Mouse (Mus musculus) heart, embryonic 12.5 days (tissue): ENCODE results near the gene Nup85. TPM values are rescaled to one million over a fixed set of nuclear protein-coding genes. Genes with fewer than 3 reads are reported as not detected.
A peak's percentile ranks its signal among the peaks of the same experiment; 100 is the strongest.

Experiments used
- ATAC-seq: fragments of 200-750 bp; cut with Nextera tagmentation; 2 replicates; pipeline ENCODE4 v1.8.0; 2017; ENCODE audit warnings: moderate TSS enrichment, moderate library complexity; ENCODE audit not compliant: insufficient number of reproducible peaks, low FRiP score
- H3K27ac ChIP-seq: fragments of 300-500 bp; sonication (generic); 2 replicates; pipeline ENCODE4 v1.5.1; 2016; ENCODE audit warnings: mild to moderate bottlenecking, moderate library complexity; ENCODE audit not compliant: poor library complexity, severe bottlenecking
- H3K27me3 ChIP-seq: fragments of 300-500 bp; sonication (generic); replicated peaks from 2 replicates; pipeline ENCODE4 v1.6.1; 2016; ENCODE audit warnings: mild to moderate bottlenecking, moderate library complexity
- H3K36me3 ChIP-seq: fragments of 300-500 bp; sonication (generic); 2 replicates; pipeline ENCODE4 v1.6.1; 2016; ENCODE audit warnings: mild to moderate bottlenecking, moderate library complexity
- H3K4me1 ChIP-seq: fragments of 300-500 bp; sonication (generic); replicated peaks from 2 replicates; pipeline ENCODE4 v1.6.1; 2016; ENCODE audit warnings: mild to moderate bottlenecking
- H3K4me2 ChIP-seq: fragments of 300-500 bp; sonication (generic); 2 replicates; pipeline ENCODE4 v1.6.1; 2016; ENCODE audit warnings: mild to moderate bottlenecking, moderate library complexity
- H3K4me3 ChIP-seq: fragments of 300-500 bp; sonication (generic); 2 replicates; pipeline ENCODE4 v1.5.1; 2016; ENCODE audit warnings: mild to moderate bottlenecking
- H3K9ac ChIP-seq: fragments of 300-500 bp; sonication (generic); 2 replicates; pipeline ENCODE4 v1.6.1; 2016; ENCODE audit warnings: mild to moderate bottlenecking, moderate library complexity
- H3K9me3 ChIP-seq: fragments of 300-500 bp; sonication (generic); replicated peaks from 2 replicates; pipeline ENCODE4 v1.6.1; 2016; ENCODE audit warnings: mild to moderate bottlenecking, moderate library complexity
- WGBS: fragments of 180-500 bp; shearing (Covaris S2); methylation state at CpG from one replicate; pipeline ENCODE4 v1.1.7; 2016; 5-methylcytosine and 5-hydroxymethylcytosine counted together
- polyA plus RNA-seq: library from polyadenylated mRNA; unstranded; fragments of >200 nt; fragmentation: Nextera tagmentation; extraction: Ambion mirVana; gene quantifications from 2 replicates; pipeline ENCODE4 v1.2.1, GENCODE M21; 2016

Gene Nup85
- polyA plus RNA-seq, 1 experiment from 2014 or later, result 117 TPM

DNA sequence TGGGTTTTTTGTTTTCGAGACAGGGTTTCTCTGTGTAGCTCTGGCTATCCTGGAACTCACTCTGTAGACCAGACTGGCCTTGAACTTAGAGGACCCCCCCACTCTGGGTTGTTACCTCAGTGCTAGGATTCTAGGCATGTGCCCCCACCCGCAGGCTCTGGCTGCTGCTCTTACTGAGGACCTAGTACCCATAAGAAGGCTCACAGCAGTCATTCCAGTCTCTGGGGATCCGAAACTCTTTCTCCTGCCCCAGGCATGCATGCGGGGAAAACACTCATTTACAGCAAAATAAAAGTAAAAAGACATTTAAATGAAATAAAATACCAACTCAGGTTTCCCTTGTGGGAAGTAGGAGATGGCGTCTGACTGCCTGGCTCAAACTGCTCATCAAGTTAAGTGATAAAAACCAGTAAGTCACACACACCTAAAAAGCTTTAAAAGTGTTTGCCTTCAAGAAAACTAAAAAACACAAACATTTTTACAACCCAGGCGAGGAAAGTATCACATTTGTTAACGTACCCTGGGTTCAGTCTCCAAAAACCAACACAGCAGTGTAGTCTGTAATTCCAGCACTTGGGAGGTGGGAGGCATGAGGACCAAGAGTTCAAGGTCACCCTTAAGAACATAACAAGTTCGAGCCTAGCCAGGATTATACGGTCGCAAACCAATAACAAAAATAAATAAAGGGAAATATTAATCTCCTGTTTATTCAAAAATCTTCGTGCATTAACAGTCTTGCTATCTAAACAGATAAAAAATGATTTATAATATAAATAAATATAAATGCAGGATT lies 62.8 kb downstream of the Nup85 start:
- H3K4me2 ChIP-seq, result peak overlapping the region; percentile 93
- no peaks in the 10 kb centered on the region for H3K27me3 ChIP-seq
- WGBS, result 49% methylated on average over 11 of the region's 11 CpGs
- no peaks in the 10 kb centered on the region for H3K9me3 ChIP-seq
- H3K9ac ChIP-seq, result peak overlapping the region; percentile 83
- H3K4me1 ChIP-seq, result peaks cover 14% of the 10 kb centered on the region
- no peak overlapping the region; the same call in 1 of the 2 replicates for H3K27ac ChIP-seq
- ATAC-seq, result no peak
- H3K4me3 ChIP-seq, result peak overlapping the region; percentile 79
- H3K36me3 ChIP-seq, result peaks cover 23% of the 10 kb centered on the region

DNA sequence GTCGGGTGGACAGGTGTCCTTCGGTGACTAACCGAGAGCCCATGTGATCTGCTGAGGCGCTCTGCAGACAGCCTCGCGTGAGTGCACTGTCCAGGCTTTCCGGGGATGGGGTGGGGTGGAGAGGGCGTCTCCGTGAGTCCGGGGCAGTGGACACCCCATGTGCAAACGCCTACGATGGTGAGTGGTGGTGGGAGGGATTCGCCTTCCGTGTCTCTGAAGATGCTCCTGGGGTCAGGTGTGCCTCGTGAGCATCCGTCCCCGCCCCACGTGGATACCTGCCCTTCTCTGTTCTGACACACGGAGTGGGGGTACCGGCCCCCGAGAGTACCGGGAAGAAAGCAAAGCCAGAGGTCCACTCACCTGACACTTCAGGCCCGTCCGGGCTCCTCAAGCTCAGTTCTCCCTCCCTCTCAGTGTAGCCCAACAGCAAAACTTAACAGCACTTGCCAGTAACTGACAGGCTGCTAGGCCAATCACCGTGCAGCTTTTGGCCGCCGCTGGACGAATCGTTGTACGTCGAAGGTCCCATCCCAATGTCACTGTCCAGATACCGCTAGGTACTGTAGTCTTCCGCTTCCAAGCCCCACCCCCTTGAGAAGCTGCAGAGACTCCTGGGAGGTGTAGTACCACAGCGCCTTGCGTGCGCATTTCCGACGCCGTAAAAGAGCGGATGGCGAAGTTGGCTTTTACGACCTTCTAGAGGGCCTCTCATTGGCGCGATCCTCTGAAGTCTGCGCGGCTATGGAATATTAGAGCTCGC lies 63.7 kb downstream of the Nup85 start, which contains the start of gene Slc25a19:
Gene Slc25a19 (minus strand): TSS at position 591 of the 760 bp plus-strand sequence.
- Histone ChIP-seq H3K27ac (peak within 1 kb of the TSS; percentile 69), H3K36me3 (peaks cover 15% of the 10 kb centered on the region), H3K9ac (peak within 1 kb of the TSS; percentile 83), H3K4me2 (peak within 1 kb of the TSS; percentile 93), H3K9me3 (no peaks in the 10 kb centered on the region), H3K4me1 (peaks cover 14% of the 10 kb centered on the region), H3K4me3 (peak within 1 kb of the TSS; percentile 79), H3K27me3 (no peaks in the 10 kb centered on the region)
- under 1% methylated on average over 47 of the region's 47 CpGs for WGBS
- peak; percentile 99 for ATAC-seq

DNA sequence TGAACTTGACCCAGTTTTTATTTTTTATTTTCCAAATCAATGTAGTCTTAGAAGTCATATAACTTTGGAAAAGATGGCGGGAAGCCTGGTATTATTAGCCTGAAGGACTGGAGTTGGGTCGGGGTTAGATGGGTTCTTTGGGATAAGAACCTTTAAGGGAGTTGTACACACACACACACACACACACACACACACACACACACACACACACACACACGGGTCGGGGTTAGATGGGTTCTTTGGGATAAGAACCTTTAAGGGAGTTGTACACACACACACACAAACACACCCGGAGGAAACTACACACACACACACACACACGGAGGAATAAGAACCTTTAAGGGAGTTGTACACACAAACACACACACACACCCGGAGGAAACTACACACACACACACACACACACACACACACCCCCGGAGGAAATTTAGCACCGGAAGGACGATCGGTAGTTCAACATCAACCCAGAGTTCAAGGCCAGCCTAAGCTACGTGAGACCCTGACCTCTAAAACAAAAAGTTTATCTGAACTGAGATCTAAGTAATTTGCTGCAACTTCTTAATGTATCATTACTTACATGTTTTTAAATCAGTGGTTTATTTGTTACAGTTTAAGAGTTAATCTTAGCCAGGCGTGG lies 64.3 kb downstream of the Nup85 start:
- H3K36me3 ChIP-seq, result peaks cover 8% of the 10 kb centered on the region

DNA sequence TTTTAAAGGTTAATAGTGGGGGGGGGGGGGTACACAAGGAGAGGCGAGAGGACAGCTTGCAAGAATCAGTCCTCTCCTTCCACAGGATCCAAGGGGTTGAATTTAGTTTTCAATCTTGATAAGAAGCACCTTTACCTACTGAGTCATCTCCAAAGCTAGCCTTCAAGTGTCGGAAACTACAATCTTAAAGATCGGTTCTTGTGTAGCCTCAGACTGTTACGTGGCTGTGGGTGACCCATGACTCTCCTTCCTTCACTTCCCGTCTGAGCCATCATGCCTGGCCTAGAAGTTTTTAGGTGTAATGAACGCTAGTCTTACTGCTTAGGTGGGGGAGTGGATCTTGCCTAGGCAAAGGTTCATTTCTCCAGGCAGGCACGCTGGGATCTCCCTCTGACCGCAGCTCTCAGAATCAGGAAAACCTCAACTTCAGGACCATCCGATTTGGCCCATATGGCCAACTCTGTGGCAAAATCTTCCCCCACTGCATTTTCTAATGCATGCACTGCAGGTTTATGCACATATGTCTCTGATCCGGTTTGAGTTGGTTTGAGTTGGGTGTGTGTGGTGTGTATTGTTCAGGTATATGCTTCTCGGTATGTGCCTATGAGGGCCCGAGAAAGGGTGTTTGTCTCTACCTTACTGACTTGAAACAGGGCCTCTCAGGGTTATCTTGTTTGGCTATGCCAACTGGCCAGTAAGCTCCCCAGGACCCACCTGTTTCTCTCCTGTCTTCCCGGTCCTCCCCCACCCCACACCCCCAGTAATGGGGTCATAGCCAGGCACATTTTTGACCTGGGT lies 65.7 kb downstream of the Nup85 start:
- H3K27ac ChIP-seq, result no peak overlapping the region
- no peaks in the 10 kb centered on the region for H3K27me3 ChIP-seq
- no peak overlapping the region for H3K4me3 ChIP-seq
- H3K4me1 ChIP-seq, result peaks cover 14% of the 10 kb centered on the region
- H3K36me3 ChIP-seq, result no peaks in the 10 kb centered on the region; the same call in none of the 2 replicates
- no peak for ATAC-seq
- whole genome bisulfite sequencing, result 86% methylated on average over 13 of the region's 13 CpGs
- H3K9me3 ChIP-seq, result no peaks in the 10 kb centered on the region
- no peak overlapping the region for H3K9ac ChIP-seq
- H3K4me2 ChIP-seq, result no peak overlapping the region

More for the DNA sequence above, 64.3 kb downstream of the Nup85 start:
- no peaks in the 10 kb centered on the region for H3K27me3 ChIP-seq
- H3K4me2 ChIP-seq, result peak overlapping the region; percentile 93
- peak; percentile 0; the same call in 1 of the 2 replicates for ATAC-seq
- H3K4me1 ChIP-seq, result peaks cover 14% of the 10 kb centered on the region
- H3K9me3 ChIP-seq, result no peaks in the 10 kb centered on the region
- H3K27ac ChIP-seq, result no peak overlapping the region
- H3K4me3 ChIP-seq, result peak overlapping the region; percentile 79
- WGBS, result 53% methylated on average over 13 of the region's 13 CpGs
- H3K9ac ChIP-seq, result peak overlapping the region; percentile 33; the same call in 1 of the 2 replicates

DNA sequence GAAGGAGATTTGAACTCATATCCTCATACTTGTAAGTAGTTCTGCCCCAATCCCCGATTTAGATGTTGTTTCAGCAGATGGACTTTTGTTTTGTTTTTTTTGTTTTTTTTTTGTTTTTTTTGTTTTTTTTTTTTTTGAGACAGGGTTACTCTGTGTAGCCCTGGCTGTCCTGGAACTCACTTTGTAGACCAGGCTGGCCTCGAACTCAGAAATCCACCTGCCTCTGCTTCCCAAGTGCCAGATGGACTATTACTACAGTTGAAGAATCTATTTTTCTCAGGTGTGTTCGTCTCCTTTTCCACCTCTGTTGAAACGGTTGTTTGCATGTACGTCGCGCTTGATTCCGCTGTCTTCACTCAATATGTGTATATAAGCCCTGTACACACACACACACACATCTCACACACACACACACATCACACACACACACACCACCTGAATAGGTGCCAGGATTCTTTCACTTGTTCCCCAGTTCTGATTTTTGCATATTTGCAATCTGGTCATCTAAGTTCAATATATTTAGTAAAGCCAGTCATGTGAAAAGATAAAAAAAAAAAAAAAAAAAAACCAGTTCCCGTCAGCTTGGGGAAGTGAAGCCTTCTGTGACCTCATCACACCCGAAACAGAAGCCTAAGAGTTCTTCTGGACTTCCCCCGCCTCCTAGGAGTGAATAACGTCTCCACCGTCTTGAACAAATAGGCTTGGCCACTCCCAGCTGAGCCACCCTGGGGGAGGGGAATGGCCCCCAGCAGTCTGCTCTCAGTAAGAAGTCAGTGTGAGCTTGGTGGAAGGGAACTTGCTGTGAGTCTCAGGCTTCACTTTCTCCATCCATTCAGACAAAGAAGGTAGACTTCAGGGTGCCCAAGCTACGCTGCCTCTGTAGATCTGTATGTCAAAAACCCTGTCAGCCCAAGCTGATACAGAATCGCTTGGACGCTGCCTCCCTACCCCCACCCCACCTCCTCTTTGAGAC lies 66.6 kb downstream of the Nup85 start:
- peaks cover 14% of the 10 kb centered on the region for H3K4me1 ChIP-seq
- no peaks in the 10 kb centered on the region for H3K27me3 ChIP-seq
- no peak overlapping the region for H3K4me2 ChIP-seq
- ATAC-seq, result no peak
- H3K9ac ChIP-seq, result no peak overlapping the region
- WGBS, result 45% methylated on average over 16 of the region's 16 CpGs
- no peaks in the 10 kb centered on the region for H3K9me3 ChIP-seq
- no peak overlapping the region for H3K4me3 ChIP-seq
- H3K36me3 ChIP-seq, result no peaks in the 10 kb centered on the region
- no peak overlapping the region for H3K27ac ChIP-seq

DNA sequence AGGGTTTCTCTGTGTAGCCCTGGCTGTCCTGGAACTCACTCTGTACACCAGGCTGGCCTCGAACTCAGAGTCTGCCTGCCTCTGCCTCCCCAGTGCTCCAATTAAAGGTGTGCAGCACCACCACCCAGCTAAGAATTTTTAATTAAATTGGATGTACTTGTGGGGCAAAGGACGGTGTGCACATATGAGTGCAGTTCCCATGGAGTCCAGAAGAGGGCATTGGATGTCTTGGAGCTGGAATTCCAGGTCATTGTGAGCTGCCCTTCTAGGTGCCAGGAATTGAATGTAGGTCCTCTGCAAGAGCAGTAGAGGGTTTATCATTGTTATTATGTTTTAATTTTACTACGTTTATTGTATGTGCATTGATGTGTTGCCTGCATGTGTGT lies 67.3 kb downstream of the Nup85 start:
- Histone ChIP-seq H3K9me3 (no peaks in the 10 kb centered on the region), H3K27ac (no peak overlapping the region), H3K36me3 (no peaks in the 10 kb centered on the region), H3K4me2 (no peak overlapping the region), H3K27me3 (no peaks in the 10 kb centered on the region), H3K4me1 (peaks cover 9% of the 10 kb centered on the region), H3K9ac (no peak overlapping the region), H3K4me3 (no peak overlapping the region)
- no peak for ATAC-seq
- WGBS, result 16% methylated on average over 3 of the region's 3 CpGs

DNA sequence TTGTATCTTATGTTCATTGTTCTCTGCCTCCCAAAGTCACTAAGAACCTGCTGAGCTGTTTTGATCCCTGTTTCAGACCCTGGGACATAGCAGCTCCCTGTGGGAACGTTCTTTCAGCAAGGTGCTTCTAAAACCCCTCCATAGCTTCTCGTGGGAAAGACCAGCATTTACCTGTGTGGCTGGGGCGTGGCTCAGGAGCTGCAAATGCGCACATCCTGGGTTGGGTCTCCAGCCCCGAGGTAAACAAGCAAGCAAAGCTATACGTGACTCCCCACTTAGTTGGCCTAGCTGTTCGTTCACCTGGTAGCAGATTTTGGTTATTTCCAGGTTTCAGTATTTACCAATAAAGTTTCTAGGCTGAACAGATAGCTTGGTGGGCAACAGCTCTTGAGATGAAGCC lies 68.0 kb downstream of the Nup85 start:
- Histone ChIP-seq H3K4me2 (no peak overlapping the region), H3K36me3 (no peaks in the 10 kb centered on the region), H3K27ac (no peak overlapping the region), H3K9me3 (no peaks in the 10 kb centered on the region; the same call in 1 of the 2 replicates), H3K4me3 (no peak overlapping the region), H3K4me1 (peaks cover 3% of the 10 kb centered on the region), H3K9ac (no peak overlapping the region), H3K27me3 (no peaks in the 10 kb centered on the region)
- no peak for ATAC-seq
- 69% methylated on average over 7 of the region's 7 CpGs for WGBS

DNA sequence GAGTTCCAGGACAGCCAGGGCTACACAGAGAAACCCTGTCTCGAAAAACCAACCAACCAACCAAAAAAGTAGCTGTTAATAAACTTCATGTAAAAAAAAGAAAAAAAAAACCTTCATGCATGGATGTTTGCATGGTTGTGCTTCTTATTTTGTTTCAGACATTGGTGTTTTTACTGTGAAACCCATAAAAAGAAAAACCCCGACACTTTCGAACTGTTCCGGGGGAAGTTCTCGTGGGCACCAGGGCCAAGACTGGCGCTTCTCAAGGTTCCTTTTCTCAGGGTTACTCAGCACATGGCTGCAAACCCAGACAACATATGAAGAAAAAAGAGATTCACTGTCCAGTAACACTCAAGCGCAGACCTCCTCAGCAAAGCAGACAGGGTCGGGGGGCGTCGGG lies 68.6 kb downstream of the Nup85 start:
- WGBS, result 87% methylated on average over 10 of the region's 10 CpGs
- H3K9ac ChIP-seq, result no peak overlapping the region

More for the DNA sequence above, 68.6 kb downstream of the Nup85 start:
- no peaks in the 10 kb centered on the region for H3K27me3 ChIP-seq
- H3K27ac ChIP-seq, result no peak overlapping the region
- H3K4me1 ChIP-seq, result no peaks in the 10 kb centered on the region
- H3K9me3 ChIP-seq, result no peaks in the 10 kb centered on the region; the same call in 1 of the 2 replicates
- ATAC-seq, result no peak
- no peak overlapping the region for H3K4me3 ChIP-seq
- no peaks in the 10 kb centered on the region for H3K36me3 ChIP-seq
- no peak overlapping the region for H3K4me2 ChIP-seq
